Mouse (Mus musculus) B cell, adult 62 days (primary cell): ENCODE results near the gene Csmd2. TPM values are rescaled to one million over a fixed set of nuclear protein-coding genes. Genes with fewer than 3 reads are reported as not detected.

Experiments used
- total RNA-seq: library from RNA; stranded (reverse); gene quantifications from 4 replicates; pipeline ENCODE4 v1.2.4, GENCODE M21; 2023

Gene Csmd2
- not detected in 4 replicates for total RNA-seq

GRCm38 (mm10) chr4:127987784-127988455, at the start of gene Csmd2:
Gene Csmd2 (plus strand): TSS chr4:127987857.

GRCm38 (mm10) chr4:127970901-127971868, 16.5 kb upstream of the Csmd2 start, which contains the start of gene CK137956:
Gene CK137956 (minus strand): TSS chr4:127970951.

GRCm38 (mm10) chr4:128260907-128261560, 273.4 kb downstream of the Csmd2 start, which contains the start of gene Hmgb4:
Gene Hmgb4 (minus strand): TSS chr4:128260957.

GRCm38 (mm10) chr4:128609925-128610402, 622.3 kb downstream of the Csmd2 start, which contains the start of gene Zscan20:
Gene Zscan20 (minus strand): TSS chr4:128610098.

Other genes with a start within 250 kb of the Csmd2 start
- not detected in 4 replicates for gene CK137956, start 16.9 kb upstream of the Csmd2 start, total RNA-seq